Mouse (Mus musculus) E14TG2a.4 (cell line): Measurements from ENCODE around the gene Nin.

Source experiments
- CTCF ChIP-seq: conservative IDR thresholded peaks from 2 replicates; pipeline ENCODE4 v1.5.1; 2014; ENCODE audit warnings: low read length
- POU5F1 ChIP-seq: IDR thresholded peaks from 2 replicates; pipeline ENCODE4 v1.6.1; 2014; ENCODE audit warnings: low read length, borderline replicate concordance

- no peak for TF ChIP-seq CTCF
- TF ChIP-seq POU5F1, result no peak
Measured at GRCm38 (mm10) chr12:69968154-69968553, 145.4 kb downstream of the Nin start.
